Mouse (Mus musculus) cerebellum, adult 2 months (tissue): ENCODE results near the gene Kank1.

Experiments used
- CTCF ChIP-seq: fragments of 200-500 bp; IDR thresholded peaks from 2 replicates; pipeline ENCODE4 v1.5.1; 2011; ENCODE audit warnings: low read depth, mild to moderate bottlenecking, control low read depth, low read length, moderate library complexity, borderline replicate concordance; ENCODE audit not compliant: insufficient read depth
- POLR2A ChIP-seq: fragments of 200-500 bp; IDR thresholded peaks from 2 replicates; pipeline ENCODE4 v1.6.1; 2011; ENCODE audit warnings: low read length, control low read depth, borderline replicate concordance; ENCODE audit not compliant: insufficient read depth

DNA sequence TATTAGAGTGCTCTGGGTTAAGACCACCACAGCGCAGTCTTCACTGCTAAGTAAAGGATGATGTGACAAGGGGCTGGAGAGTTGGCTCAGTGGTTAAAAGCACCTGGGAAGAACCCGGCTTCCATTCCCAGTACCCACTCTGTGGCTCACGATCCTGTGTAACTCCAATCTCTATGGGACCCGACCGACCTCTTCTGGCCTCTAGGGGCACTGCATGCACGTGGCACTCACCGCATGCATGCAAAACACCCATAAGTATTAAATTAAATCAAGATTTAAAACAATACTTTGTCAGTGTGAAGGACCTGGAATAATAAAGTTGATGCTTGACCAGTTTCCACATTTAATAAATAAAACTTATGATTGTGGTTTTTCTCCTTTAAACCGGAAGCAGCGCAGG, 69.5 kb downstream of the Kank1 start:
- TF ChIP-seq CTCF (no peak), POLR2A (no peak)
